Mouse (Mus musculus): ENCODE results near the gene Ccnb1ip1.

- TF ChIP-seq TCF12 (IDR thresholded peaks at IDR 0.05; ENCODE audit: low read depth, low read length), result no peak
- TF ChIP-seq HCFC1 (IDR thresholded peaks at IDR 0.05; ENCODE audit: low read depth, low read length), result no peak
- TF ChIP-seq SIN3A (IDR thresholded peaks at IDR 0.05; ENCODE audit: low read length), result no peak
- no peak for TF ChIP-seq CTCF (IDR thresholded peaks at IDR 0.05 in 2 of 3, conservative IDR thresholded peaks at IDR 0.05 in 1 of 3; ENCODE audit: control insufficient read depth in 1 of 3, insufficient read depth in 1 of 3, low read depth in 2 of 3, low read length in 3 of 3, poor library complexity in 1 of 3, severe bottlenecking in 1 of 3)
- 0 out of 4 replicates have a peak, but pooled peaks of 1 of the 2 experiments have one; percentile 10 for TF ChIP-seq POLR2A (IDR thresholded peaks at IDR 0.05; ENCODE audit: control insufficient read depth in 1 of 2, insufficient read depth in 1 of 2, low read depth in 1 of 2, low read length in 2 of 2, poor library complexity in 1 of 2)
- TF ChIP-seq JUND (IDR thresholded peaks at IDR 0.05; ENCODE audit: low read depth, low read length), result no peak
- no peak for TF ChIP-seq POLR2AphosphoS2 (IDR thresholded peaks at IDR 0.05; ENCODE audit: low read length)
- TF ChIP-seq MAX (IDR thresholded peaks at IDR 0.05; ENCODE audit: low read length), result no peak; the same call in 1 of the 2 replicates
- TF ChIP-seq RAD21 (IDR thresholded peaks at IDR 0.05; ENCODE audit: low read depth, low read length), result no peak
Observed at GRCm38 (mm10) chr14:50784391-50785250, 22.9 kb downstream of the Ccnb1ip1 start.

Measured in MEL (cell line).